Mouse (Mus musculus) thymus, adult 18-20 months (tissue): ENCODE results near the gene 1700015F17Rik.

Experiments
- DNase-seq, 2 experiments: peaks; one replicate each; pipeline ENCODE4 v3.0.0; 2022; ENCODE audit warnings: mixed read lengths in 2 of 2

1700015F17Rik gene

DNA sequence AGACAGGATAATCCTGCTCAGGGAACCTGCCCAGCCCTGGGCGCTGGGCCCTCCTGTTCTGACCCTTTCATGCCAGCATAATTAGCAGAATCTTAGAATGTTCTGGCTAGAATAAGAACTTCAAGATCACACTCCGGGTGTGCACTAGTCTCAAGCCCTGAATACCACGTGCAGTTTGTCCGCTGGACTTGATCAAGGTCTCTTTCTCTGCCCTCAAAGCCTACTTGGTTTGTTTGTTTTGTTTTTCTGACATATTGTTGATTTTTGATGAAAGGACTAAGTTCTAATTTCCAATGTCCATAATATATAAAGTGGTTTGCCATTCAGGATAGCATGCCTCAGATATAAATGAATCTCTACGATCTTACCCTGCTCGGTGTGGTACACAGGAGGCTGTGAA, at the start of gene 1700015F17Rik:
Gene 1700015F17Rik, minus strand, starts transcription at position 101 of the 400 bp plus-strand sequence.
- no peak for DNase-seq

DNA sequence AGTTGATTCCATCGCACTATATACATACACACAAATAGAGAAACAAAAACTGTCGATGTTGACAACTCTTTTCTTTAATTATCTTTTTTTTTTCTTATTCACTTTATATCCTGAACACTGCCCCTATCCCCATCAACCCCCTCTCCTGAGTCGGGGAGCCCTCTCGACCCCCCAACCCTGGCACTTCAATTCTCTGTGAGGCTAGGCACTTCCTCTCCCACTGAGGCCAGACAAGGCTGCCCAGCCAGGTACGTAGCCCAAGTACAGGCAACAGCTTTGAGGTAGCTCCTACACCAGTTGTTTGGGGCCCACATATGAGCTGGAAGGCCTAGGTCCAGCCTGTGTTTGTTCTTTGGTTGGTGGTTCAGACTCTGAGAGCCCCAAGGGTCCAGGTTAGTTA, 36.5 kb upstream of the 1700015F17Rik start:
- no peak for DNase-seq

DNA sequence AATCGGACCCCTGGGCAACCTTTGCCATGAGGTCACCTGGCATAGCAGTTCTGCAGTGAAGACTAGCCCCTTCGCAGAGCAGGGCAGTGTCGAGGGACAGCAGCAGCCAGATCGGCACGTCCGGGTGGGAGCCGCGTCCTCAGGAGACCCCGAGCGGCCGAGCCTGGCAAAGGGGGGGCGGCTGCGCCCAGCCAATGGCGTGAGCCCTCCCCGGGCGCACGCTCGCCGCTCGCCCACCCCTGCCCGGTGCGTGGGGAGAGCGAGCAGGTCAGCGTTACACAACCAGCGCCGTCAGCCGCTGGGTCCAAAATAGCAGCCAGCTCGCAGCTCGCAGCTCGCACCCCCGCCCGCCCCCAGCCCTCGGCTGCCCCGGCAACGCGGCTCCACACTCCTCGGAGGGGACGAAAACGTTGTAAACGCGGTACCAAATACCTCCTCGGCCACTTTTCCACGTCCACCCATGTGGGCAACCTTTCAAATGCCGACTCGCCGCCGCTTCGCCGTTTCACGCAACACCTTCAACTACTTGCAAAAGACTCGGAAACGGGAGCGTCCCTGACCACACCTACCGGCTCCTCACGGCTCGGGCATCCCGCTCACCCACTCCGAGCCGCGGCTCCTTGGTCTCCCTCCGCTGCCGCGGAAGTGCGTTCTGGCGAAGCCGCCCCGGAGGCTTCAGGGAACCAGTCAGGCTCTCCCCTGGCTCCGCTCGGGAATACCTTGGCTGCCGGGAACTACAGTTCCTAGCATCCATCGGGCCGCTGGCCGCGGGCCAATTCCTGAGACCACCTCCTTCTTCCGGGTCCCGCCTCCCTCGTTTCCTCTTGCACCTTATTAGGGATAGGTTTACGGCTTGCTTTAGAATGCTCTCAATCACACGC, 35.5 kb upstream of the 1700015F17Rik start, which contains the start of gene Cldn12:
Gene Cldn12, minus strand, starts transcription at position 763 of the 881 bp plus-strand sequence.
- DNase-seq, result peak; percentile 47 to 56

DNA sequence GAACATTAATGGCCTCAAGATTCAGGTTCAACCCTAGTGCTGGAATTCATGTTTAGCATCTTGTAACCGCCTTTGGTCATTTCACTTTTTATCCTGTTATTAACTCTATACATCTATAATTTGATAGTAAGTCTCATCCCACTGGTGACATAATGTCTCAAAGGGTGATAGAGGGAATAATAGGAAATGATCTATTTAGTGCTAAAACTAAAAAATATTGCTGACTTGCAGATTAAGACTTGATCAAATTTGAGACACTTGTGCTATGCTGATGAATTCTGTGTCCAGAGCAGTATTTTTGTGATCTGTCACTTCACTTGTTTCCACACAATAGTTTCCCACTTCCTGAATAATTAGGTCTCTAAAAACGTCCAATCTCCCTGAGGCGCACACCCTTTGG, 32.5 kb upstream of the 1700015F17Rik start:
- DNase-seq, result no peak

DNA sequence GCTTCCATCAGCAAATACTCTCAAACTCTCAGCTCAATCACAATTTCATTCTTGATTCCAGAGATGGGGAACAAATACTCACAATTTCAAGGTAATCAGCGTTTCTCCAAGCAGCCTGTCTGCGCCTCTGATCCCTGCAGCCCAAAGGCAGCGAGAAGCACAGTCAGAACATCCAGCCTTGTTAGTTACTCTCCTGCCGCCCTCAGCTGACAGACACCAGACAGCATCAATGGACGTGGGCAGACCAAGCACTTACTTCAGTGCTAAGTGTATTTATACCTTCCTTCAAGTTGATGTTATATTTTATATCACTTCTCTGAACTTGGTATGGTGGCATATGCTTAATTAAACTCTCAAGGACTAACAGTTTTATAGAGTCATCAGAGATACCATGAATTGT, 32.0 kb upstream of the 1700015F17Rik start:
- DNase-seq, result no peak

DNA sequence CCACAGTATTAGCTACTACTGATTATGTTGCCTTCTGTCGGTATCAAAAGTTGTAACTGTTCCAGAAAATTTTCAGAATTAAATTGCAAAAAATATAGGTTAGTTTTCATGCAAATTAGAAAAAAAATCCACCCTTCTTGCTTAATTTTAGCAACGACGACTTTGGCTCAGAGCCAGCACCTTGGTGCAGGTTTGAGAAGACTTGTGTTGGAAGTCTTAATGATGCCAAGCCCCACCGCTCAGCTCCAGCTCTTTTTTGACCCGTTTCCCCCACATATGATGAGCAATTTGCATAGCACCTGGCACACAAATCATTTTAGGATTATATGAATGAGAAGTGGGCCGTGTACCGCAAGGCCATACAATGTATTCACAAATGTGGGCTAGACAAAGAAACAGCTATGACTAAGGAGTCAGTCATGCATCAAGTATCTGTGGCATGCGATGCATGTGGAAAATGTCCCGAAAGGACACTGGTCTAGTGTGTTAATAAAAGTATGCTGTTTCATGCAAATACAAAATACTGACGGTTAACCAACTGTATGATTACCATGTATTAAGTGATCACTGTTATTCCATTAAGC, 31.5 kb upstream of the 1700015F17Rik start:
- DNase-seq, result no peak

DNA sequence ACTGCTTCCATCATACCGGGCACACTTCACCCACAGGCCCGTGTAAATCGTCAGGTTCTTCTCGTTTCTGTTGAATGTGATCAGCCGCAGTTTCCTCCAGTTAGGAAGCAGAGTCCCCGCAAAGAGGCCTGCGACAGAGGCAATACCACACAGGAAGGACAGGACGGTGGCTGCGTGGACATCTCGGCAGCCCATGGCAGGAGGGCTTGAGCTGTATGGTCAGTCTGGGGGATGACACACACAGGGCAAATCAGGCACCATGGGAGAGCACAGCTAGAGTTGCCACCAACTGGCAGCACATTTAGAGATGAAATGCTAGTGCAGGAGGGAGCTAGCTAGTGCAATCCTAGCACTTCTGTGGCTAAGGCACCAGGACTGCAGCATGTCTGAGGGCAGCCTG, 29.3 kb upstream of the 1700015F17Rik start:
- DNase-seq, result no peak

DNA sequence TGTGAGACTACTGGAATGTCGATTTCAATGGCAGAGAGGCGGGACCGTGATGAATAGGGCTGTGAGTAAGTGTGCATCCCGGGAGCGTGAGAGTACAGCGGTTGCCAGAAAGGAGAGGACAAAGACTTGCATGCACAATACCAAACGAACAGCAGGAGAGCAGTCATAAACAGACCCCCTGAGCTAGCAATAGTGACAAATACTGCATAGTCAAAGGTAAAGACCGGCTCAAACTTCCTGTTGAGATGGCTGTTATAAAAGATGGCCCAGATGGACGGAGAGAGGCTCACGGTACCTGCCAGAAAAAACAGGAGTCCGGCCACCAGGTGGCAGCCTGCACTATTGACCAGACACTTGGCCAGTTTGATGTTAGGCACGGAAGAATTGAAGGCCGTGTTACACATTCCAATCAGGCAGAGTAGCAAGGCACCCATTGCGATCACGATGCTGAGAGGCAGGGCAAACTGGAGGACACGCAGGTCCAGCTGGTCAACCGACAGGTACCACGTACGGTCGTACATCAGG, 28.8 kb upstream of the 1700015F17Rik start:
- DNase-seq, result no peak

DNA sequence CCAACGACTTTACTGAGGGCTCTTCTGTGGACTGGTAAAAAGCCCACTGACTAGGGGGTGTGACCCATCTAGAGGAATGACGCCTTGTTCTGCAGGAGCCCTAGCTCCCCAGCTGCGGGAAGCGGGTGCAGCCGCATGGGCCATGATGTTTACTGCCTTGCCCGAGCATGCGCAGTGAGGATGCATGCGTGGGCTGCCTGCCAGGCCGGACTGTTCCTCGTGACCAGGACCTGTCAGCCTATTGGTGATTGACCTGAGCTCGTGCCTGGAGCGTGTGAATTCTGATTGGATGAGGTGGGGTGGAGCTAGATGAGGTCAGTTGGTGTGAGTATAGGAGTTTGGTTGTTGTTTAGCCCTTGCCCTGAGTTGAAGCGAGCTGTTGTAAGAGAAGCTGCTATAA, 25.5 kb upstream of the 1700015F17Rik start:
- DNase-seq, result no peak

DNA sequence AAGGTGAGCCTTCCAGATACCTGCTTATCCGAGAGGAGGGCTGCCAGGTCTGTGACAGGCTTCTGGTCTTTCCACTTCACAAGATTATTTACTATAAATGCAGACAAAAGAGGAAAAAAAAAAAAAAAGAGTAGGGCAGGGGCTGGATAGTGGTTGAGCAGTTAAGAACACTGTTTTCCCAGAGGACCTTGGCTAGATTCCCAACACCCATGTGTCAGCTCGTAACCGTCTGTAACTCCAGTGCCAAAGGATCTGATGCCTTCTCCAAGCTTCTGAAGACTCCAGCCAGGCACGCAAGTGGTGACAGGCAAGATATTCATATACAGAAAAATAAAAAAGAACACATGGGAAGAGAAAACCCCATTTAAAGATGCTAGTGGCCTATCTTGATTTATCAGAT, 24.4 kb upstream of the 1700015F17Rik start:
- no peak for DNase-seq

DNA sequence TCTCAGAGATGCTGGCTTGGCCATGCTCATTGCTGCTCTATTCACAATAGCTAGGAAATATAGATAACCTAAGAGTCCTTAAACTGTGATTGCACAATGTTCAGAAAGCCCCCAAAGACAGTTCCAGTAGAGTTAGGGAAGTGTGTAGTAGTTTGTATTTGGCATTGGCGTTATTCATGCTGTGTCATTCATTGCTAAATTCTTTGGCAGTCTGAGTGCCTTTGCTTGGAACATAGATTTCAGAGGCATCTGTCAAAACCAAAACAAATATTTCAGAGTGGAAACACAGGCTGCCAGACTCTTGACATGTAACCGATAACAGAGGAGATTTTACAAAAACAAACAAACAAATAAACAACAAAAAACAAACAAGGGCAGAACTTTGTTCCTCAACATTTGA, 22.6 kb upstream of the 1700015F17Rik start:
- no peak for DNase-seq

DNA sequence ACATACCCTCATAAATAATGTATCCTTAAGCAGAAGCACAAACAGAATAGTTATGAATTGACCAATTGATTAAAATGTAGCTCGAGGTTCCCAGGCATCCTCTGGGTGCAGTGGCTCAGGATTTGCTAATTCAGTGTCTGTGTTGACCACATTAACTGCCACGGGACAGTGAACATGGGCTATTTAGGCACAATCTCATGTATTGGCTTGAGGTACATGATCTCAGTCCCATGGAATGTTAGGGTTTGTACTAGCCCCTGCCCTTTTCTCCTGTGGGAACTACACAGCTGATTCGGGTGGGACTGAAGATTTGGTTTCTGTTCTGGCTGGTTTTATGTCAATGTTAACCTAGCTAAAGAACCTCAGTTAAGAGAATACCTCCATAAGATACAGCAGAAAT, 17.4 kb upstream of the 1700015F17Rik start:
- no peak for DNase-seq

DNA sequence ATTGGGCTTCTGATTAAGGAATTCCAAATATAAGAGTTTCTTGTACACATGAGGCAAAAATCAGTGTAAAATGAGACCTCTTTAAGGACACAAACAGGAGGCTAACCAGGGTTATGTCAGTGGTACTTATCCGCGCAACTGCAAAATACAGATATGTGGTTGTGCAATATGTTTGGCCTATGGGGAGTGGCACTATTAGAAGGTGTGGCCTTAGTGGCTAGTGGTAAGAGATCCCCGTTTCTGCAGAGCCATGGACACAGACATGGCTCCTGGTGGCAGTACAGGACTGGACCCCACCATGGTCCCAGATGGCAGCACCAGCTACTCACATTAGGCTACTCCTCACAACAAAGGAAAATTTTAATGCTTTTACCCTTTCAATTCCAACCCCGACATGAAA, 16.1 kb upstream of the 1700015F17Rik start:
- DNase-seq, result no peak

DNA sequence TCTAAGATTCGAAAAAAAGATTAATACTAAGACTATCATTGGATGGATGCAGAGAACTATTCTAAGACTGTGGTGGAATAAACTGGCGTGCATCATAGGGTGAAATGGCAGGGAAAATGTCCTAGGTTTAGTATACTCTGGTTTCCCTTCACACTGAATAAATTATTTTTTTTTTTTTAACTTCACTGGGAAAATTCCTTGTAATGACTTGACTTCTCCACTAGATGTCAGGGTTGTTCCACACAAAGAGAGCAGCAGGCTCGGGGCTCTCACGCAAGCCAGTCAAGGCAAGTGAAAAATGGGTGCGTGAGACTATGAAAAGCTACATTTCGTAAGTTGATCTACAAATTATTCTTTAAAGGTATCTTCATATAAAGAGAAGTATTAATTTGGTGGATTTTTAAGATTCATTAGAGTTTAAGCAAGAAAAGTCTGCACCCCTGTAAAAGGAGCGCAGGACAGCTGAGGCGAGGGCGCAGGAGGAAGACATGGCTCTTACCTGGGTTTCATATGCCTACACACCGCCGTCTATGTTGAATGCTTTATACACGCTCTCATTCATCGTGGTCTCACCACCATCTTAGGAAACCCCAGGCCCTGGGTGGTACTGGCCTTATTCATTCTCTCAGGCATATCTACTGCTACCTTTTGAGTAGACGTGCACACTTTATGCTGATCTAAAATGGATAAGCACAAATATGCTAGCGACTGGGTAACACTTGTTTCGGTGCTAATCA, 15.5 kb upstream of the 1700015F17Rik start:
- DNase-seq, result no peak

DNA sequence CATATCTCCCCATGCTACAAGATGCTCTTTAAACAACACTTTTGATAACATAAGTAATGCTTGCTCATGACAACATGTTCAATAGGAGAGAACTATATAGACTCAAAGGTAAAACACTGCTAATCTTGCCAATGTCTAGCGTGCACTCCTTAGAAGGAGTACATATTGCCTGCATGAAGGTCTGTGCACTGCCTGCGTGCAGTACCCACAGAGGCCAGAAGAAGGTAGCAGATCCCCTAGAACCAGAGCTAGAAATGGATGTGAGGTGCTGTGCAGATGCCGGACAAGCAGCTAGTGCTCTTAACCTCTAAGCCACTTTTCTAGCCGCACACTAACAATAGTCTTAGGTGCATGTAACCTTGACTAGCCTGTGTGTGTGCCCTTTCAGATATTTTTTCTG, 13.2 kb upstream of the 1700015F17Rik start:
- no peak for DNase-seq

DNA sequence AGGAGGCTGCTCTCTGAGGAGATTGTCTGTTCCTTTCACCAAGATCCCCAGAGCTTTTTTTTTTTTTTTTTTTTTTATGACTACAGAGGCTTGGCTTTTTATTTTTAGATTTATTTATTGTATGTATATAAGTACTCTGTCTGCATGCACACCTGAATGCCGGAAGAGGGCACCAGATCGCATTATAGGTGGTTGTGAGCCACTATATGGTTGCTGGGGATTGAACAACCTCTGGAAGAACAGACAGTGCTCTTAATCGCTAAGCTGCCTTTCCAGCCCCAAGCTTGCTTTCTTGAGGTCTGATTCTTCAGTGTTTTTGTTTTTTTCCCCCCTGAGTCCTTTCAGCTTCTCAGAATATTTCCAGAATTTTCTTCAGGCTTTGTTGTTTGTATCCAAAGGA, 7.1 kb upstream of the 1700015F17Rik start:
- no peak for DNase-seq

DNA sequence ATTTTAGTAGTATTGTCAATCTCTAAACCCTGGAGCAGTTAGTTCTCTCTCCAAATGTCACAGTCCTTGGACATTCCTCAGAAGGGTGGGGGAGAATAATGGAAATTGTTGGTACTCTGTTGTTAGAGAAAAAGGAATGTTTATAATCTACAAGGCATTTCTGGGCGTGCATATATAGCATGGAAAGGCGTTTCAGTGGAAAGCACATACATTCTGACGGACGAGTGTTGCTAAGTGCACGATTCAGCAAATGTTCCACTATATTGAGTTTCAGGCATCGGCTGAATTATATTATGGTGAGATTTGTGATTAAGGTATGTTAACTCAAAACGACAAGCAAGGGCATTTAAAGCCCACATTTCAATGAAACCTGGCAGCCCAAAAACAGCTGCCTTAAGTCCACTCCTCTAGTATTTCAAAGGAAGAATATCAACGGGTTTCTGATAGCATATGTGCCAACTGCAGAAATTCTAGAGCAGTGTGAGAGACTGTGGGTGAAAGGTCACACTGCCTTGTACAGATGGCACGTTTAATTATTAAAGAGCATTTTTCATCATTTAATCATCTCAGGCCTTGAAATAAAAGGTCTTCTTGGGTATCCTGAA, 4.4 kb upstream of the 1700015F17Rik start:
- no peak for DNase-seq

DNA sequence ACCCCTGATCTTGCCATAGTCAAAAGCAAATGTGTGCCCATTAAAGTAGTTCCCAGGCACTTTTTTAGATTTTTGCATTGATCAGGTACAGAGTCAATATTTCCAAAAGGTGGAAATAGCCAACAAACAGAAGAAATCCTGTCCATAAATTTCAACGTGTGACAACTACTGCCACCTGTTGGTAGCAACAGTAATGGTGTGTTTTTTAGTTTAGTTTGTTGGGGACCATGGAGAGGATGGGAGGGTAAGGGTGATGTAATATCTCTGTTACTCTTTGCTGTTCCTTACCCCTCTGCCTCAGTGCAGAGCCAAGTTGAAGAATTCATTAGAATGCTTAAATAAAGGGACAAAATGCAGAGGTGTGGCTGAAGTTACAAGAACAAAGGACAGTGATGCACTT, 2.7 kb upstream of the 1700015F17Rik start:
- DNase-seq, result no peak

DNA sequence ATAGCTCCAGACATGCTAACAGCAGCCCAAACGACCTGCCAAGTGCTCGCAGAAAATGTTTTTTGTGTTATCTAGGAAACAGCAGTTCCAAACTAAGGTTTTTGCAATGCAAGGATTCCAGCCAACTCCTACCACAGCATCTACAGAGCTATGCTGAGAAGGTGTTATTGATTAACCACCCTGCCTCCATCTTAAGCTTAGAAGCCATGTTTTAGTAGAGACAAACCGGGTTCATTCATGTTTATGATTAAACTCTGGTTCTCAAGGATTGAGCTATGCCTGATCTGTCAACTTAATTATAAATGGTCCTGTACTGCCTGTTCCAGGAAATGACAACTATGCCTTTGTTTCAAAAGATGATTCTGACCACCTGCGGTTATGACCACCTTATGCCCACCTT, 2.8 kb downstream of the 1700015F17Rik start:
- DNase-seq, result no peak

DNA sequence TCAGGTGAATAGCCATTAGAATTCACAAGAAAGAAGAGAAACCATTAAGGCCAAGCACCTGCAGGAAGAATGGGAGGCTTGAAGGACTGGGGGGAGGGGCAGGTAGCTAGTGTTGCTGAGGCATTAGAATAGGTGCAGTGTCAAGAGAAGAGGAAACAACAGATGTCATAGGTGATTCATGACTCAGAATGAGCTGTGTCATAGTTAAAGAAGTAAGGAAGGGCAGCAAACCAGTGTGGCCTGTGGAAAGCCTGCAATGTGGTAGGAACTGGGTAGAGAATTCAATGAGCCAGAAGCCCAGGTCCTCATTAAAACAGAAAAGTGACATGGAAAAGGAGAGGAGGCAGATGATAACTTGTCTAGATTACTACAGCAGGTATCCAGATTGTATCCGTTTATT, 13.7 kb downstream of the 1700015F17Rik start:
- no peak for DNase-seq

DNA sequence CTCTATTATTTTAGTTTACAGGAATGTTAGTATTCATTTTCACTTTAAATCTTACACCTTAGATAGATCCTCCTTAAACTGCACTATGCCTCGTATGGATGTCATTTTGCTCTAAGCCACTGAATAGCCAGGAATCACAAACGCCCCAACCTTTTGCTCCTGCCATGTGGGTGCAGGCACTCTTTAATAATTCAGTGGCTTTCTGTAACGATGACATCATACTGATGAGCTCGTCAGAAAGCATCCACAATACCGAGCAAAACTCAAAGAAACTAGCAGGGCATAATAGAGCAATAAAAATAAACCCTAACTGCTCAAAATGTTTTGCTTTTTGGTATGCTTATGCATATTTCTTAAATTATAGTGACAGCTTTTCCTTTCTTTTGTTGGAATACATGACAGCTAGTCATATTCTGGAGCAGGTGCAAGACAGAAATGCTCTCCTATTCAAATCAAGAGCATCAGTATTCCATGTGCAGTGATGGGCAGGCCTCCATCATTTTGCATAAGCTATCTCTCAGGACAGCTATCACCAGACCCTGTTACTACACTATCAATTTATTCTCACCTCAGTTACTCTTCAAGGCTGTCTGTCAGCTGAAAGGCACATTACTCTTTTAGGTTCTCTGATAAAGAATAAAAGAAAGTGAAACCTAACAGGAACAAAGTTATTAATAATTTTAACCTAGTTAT, 47.1 kb downstream of the 1700015F17Rik start:
- DNase-seq, result no peak

DNA sequence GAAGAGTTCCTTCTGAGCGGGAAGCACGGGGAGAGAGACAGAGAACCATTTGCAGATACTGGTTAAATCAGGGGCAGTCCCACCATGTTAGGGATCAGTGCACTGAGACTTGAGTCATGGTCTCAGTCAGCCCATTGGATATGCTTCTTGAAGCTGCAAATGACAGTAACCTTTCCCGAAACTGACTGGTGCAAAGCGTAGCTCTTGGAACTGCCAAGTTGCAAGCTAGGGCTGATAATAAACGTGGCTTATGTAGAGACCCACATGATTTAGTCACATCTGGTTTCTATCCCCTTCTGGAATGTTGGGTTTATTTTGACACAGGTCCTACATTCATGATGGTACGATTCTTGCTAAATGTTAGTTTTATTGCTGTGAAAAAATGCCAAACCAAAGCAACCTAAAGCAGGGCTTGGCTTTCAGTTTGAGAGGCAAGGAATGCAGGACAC, 55.2 kb downstream of the 1700015F17Rik start:
- no peak for DNase-seq
